Mouse (Mus musculus) olfactory bulb, adult 2 months (tissue): ENCODE measurements at regions not wholly inside any gene's neighbourhood (a gene's known extent, or its start where the extent isn't known, plus 50 kb on each side); places are given as distances from the start of the nearest gene placed in this dataset.

Experiments used
- CTCF ChIP-seq: fragments of 200-500 bp; IDR thresholded peaks from 2 replicates; pipeline ENCODE4 v1.5.1; 2012; ENCODE audit warnings: low read depth, mild to moderate bottlenecking, low read length, moderate library complexity; ENCODE audit not compliant: insufficient read depth
- POLR2A ChIP-seq: fragments of 200-500 bp; IDR thresholded peaks from 2 replicates; pipeline ENCODE4 v1.6.1; 2012; ENCODE audit warnings: mild to moderate bottlenecking, low read depth, low read length, moderate library complexity; ENCODE audit not compliant: insufficient read depth

DNA sequence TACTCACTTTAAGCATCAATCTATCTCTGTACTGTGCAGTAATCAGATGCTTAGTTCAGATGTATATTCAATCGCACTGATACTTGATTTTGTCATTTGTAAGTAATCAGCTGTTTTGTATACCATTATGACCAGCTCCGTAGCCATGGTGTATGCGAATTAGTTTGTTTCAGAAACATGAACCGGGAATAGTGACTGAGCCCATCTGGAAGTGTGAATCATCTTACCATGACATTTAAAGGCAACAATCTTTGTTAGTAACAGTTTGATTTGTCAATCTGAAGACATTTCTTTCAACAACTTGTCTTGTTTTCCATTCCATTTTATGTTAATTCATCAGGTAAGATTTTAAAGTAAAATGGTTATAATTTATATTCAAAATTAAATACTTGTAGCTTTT, 53.2 kb upstream of the Arhgap32 start:
- TF ChIP-seq CTCF, result no peak
- TF ChIP-seq POLR2A, result no peak
